Mouse (Mus musculus) T-cell, adult 2 months (primary cell): ENCODE measurements at regions not wholly inside any gene's neighbourhood (a gene's known extent, or its start where the extent isn't known, plus 50 kb on each side); places are given as distances from the start of the nearest gene placed in this dataset.

ENCODE experiments used
- DNase-seq: peaks from one replicate; pipeline ENCODE4 v3.0.0; 2022; ENCODE audit warnings: low spot score

DNA sequence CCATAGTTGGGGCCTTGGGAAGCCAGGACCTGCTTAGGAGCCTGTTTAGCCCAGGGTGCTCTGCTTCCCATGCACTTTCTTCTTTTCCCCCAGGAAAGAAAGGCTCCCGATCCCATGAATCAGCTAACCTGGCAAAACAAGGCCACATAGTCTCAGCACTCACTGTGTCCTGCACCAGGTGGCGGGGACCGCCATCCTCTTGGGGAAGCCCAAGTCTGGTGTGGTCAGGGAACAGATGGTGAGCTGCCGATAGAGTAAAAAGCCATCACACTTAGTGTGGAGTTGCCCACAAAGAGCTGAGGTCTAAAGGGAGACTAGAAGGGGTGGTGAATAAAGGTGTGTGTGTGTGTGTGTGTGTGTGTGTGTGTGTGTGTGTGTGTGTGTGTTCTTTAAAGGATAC is 57.0 kb upstream of the Lrpap1 start:
- no peak for DNase-seq

DNA sequence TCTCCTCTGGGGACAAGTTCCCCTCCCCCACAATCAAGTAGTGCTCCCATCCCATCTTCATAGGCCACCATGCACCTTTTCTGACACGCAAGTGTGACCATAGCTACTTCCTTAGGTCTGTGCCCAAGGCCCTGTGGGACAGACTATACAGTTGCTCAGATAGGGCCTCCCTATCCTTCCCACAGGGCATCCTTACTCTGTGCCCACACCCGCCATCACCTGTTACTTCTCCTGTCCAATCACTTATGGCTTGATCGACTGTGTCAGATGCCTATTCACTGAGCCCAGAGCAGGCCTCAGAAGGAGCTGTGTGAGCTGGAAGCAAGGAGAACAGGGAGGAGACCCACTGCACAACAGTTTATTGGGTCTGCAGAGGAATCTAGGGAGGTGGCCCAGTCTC is 56.6 kb upstream of the Lrpap1 start:
- DNase-seq = no peak

DNA sequence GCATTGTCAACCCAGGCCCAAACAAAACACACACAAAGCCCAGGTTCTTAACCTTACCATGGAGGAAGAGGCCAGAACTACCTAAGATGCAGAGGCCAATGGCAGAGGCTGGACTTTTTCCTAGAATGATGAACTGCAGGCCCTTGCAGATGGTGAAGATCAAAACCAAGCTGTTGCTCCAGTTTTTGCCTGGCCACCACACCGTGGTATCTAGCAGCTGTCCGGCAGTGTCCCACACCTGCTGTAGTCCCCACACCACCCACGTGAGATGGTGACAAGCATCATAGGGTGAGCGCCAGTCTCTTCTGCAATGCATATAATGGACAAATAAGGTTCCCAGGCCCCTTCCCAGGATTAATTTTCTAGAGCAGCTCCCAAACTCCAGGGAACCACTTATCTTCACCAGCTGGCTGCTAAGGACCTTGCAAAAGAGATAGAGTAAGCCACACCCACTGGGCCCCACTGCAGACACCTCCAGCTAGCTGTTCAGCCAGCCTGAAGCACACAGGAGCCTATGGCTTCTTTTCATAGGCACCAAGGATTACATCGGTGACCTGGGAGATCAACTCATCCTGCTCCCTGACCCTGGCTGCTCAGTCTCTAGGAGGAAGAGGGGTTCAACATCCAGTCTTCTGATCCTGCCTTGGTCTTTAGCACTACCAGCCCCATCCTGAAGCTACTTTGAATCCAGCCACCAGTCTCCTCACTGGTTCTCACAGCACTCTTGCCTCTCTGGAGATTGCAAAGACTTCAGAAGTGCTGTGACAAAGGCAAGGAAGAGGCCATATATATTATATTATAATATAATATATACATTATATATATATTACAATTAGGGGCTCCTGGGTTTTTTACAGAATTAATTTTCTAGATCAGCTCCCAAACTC is 55.6 kb upstream of the Lrpap1 start:
- DNase-seq = no peak

DNA sequence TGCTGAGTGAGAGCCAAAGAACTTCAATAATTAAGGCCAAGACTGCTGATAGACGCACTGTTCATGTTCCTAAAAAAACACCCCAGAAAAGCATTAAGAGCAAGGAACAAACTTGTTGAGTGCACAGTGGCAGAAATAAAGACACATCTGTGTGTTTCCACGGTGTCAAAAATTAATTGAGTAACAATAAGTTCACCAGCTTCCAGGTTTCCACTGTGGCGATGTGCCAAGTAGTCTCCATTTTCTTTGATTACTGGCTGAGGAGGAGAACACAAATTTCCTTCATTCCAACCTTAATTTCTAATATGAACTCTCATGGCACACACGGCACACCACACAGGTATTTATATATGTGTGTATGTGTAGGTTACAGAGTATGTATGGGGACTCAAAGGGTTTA is 54.3 kb upstream of the Lrpap1 start:
- no peak for DNase-seq

DNA sequence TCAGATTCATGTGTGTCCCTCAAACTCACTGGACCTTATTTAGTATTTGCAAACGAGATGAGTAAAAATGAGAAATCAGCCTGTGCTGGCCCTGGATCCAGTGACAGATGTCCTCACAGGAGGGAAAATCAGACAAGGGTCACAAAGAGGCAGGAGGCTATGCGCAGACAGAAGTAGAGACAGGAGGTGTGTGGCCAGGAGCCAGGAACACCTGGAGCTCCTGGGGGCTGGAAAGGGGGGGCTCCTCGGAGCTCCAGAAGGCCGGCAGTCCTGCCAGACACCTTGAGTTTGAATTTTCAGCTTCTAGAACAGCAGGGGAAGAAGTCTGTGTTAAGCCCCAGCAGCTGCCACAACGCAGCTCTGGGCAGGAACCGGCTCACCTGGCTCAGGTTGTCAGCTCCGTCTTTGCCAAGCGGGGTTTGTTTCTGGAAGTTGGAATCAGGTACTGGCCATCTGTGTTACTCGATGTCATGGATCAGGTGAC is 53.7 kb upstream of the Lrpap1 start:
- no peak for DNase-seq

DNA sequence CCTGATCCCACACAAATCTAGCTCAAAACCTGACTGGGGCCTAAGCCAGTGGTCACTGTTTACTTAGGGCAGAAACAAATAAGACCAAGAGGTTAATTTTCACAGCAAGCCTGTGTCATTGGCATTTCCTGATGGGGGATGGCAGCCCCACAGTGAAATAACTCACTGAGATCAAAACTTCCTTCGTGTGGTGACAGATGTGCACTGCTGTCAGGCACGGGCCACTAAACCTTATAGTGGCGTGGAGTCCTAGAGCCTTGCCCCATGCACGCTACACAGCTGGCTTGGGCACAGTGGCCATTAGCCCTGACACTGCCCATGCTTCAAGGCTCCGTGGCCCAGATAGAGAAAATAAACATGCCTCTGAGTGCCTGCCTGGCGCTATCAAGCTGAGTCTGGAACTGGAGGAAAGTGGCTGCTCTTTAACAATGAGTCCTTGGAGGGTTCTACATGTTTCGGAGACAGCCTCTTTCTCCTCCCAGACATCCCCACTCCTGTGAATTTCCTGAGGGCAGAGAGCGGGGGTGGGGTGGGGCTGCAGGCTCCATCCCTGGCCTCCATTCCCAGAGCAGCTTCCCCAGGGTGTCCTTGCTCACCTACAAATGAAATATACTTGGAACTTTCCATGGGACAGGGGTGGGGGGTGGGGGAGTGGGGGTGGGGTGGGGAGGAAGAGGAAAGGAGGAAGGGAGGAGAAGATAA is 52.9 kb upstream of the Lrpap1 start:
- DNase-seq = no peak

DNA sequence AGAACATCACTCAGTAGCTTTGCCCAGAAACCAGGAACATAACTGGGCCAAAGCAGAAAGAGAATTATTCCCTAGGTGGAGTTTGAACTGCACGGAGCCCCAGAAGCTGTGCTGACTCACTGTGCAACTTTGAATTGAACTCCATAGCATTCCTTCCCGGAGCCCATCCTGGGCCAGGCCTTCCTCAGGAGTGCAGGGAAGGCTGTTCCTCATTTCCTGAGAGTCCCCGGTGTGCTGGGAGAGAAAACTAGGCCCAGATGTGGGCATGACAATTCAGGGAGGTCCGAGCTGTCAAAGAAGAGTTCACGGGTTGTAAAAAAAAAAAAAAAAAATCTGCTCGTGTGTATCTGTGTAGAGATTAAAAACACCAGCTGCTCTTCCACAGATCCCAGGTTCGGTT is 50.8 kb upstream of the Lrpap1 start:
- no peak for DNase-seq

DNA sequence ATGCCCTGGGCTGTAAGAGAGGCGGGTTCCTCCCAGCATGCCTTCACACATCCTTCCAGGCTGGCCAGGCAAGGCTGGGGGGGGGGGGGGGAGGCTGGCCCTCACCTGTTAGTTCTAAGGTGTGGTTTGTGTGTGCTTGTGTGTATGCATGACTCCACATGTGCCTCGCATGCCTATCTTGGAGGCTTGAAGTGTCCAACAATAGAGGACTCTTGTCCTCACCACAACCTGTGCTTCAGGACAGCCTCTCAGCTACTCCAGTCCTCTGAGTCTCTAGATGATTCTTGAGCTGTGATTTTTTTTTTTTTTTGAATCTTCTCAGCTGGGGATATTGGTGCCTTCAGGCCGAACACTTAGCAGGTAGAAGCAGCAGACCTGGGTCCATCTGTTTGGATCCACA is 50.2 kb upstream of the Lrpap1 start:
- DNase-seq = no peak
